Mouse (Mus musculus): ENCODE results near the gene Krtap10-4.

DNA sequence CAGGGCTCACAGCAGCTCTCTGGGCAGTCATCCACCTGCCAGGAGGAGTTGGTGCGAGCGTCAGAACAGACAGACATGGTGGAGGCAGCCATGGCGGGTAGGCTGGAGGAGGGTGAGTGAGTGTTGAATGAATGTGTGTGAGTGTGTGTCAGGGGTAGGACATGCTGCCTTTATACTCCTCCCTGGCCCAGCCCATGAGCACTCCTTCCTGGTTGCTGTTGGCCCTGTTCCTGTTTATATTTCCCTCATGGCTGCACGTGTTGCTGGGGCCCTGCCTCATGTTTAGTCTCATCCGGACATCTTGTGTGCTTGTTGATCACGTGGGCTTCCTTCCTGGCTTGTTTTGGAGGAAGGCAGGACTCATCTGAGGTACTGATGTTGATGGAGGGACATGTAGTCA is at the start of gene Krtap10-4:
- TF ChIP-seq EP300 (IDR thresholded peaks at IDR 0.05; ENCODE audit: low read depth) = no peak
- TF ChIP-seq CTCF (IDR thresholded peaks at IDR 0.05; ENCODE audit: low read depth) = no peak

Measured in liver, postnatal 0 days (tissue).